Mouse (Mus musculus) kidney, adult 2 months (tissue): Measurements from ENCODE around the gene Ints5. TPM values are rescaled to one million over a fixed set of nuclear protein-coding genes. Genes with fewer than 3 reads are reported as not detected.
A peak's percentile ranks its signal among the peaks of the same experiment; 100 is the strongest.

ENCODE experiments used
- DNase-seq: peaks from one replicate; pipeline ENCODE4 v3.0.0; 2021
- H3K27ac ChIP-seq: fragments of 200-500 bp; 2 replicates; pipeline ENCODE4 v1.5.1; 2012; ENCODE audit warnings: low read depth, low read length, control low read depth, inconsistent platforms; ENCODE audit not compliant: insufficient read depth
- H3K27me3 ChIP-seq: fragments of 200-500 bp; replicated peaks from 2 replicates; pipeline ENCODE4 v1.6.1; 2012; ENCODE audit warnings: mild to moderate bottlenecking, moderate library complexity, low read length, inconsistent platforms; ENCODE audit not compliant: control insufficient read depth, insufficient read depth
- H3K36me3 ChIP-seq: fragments of 200-500 bp; 2 replicates; pipeline ENCODE4 v1.6.1; 2012; ENCODE audit warnings: mild to moderate bottlenecking, moderate library complexity, low read length, inconsistent platforms; ENCODE audit not compliant: control insufficient read depth, insufficient read depth
- H3K4me1 ChIP-seq: fragments of 200-500 bp; 2 replicates; pipeline ENCODE4 v1.6.1; 2011; ENCODE audit warnings: low read length; ENCODE audit not compliant: control insufficient read depth, insufficient read depth
- H3K4me3 ChIP-seq: fragments of 200-500 bp; 2 replicates; pipeline ENCODE4 v1.5.1; 2011; ENCODE audit warnings: mild to moderate bottlenecking, low read depth, low read length, control low read depth; ENCODE audit not compliant: insufficient read depth
- CTCF ChIP-seq: fragments of 200-500 bp; conservative IDR thresholded peaks from 2 replicates; pipeline ENCODE4 v1.5.1; 2011; ENCODE audit warnings: low read depth, mild to moderate bottlenecking, control low read depth, low read length, moderate library complexity, mixed read lengths; ENCODE audit not compliant: insufficient read depth, insufficient read length
- POLR2A ChIP-seq: fragments of 200-500 bp; IDR thresholded peaks from one replicate; pipeline ENCODE4 v1.6.1; 2011; ENCODE audit warnings: low read depth, low read length, control low read depth
- WGBS: fragments of 180-500 bp; shearing (Covaris S2); methylation state at CpG from one replicate; pipeline ENCODE4 v1.1.7; 2018; 5-methylcytosine and 5-hydroxymethylcytosine counted together
- polyA plus RNA-seq: library from polyadenylated mRNA; depleted of rRNA; stranded (reverse); fragments of >200 nt; gene quantifications from 2 replicates; pipeline ENCODE4 v1.2.3, GENCODE M21; 2012

Gene Ints5
- polyA plus RNA-seq, 1 experiment, result 16.7 TPM

DNA sequence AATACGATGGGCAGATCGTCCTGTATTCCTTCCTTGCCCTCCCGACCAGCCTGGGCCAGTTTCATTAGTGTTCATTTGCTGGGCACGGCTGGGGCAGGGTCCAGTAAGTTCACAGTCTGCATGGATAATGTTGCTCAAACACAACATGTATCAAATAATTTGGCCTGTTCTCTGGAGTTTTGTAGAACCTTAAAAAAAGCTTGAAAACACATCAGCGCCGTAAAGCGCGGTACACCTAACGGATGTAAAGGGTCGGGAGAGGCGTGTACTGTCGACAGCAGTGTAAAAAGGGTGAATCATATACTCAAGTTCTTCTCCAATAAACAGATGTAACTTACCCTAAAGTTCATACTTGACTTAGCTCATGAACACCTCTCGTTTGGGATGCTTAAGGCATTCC is 5.8 kb downstream of the Ints5 start:
- Histone ChIP-seq H3K27me3 (no peaks in the 10 kb centered on the region), H3K4me3 (peak overlapping the region; percentile 88), H3K36me3 (no peaks in the 10 kb centered on the region; the same call in none of the 2 replicates), H3K4me1 (no peaks in the 10 kb centered on the region; the same call in 1 of the 2 replicates), H3K27ac (peak overlapping the region; percentile 83; the same call in 1 of the 2 replicates)
- peak; percentile 18 for DNase-seq
- no peak for TF ChIP-seq CTCF
- TF ChIP-seq POLR2A, result no peak
- WGBS, result 2% methylated on average over 13 of the region's 13 CpGs

GRCm38 (mm10) chr19:8899079-8899478 is 6.3 kb downstream of the Ints5 start:
- Histone ChIP-seq H3K4me3 (no peak overlapping the region; the same call in 1 of the 2 replicates), H3K4me1 (no peaks in the 10 kb centered on the region; the same call in 1 of the 2 replicates), H3K36me3 (no peaks in the 10 kb centered on the region; the same call in none of the 2 replicates), H3K27ac (no peak overlapping the region), H3K27me3 (no peaks in the 10 kb centered on the region)
- peak; percentile 22 for DNase-seq
- WGBS, result 10% methylated on average over 3 of the region's 3 CpGs
- TF ChIP-seq CTCF (no peak), POLR2A (no peak)

GRCm38 (mm10) chr19:8903412-8903811 is 10.6 kb downstream of the Ints5 start:
- H3K27me3 ChIP-seq, result no peaks in the 10 kb centered on the region
- no peak overlapping the region for H3K27ac ChIP-seq
- 91% methylated on average over 5 of the region's 5 CpGs for WGBS
- DNase-seq, result no peak
- H3K4me3 ChIP-seq, result no peak overlapping the region
- TF ChIP-seq POLR2A, result no peak
- TF ChIP-seq CTCF, result no peak
- H3K36me3 ChIP-seq, result peaks cover 17% of the 10 kb centered on the region
- H3K4me1 ChIP-seq, result no peaks in the 10 kb centered on the region; the same call in 1 of the 2 replicates

- no peaks in the 10 kb centered on the region for H3K4me1 ChIP-seq
- no peak for DNase-seq
- peaks cover 41% of the 10 kb centered on the region for H3K36me3 ChIP-seq
- no peaks in the 10 kb centered on the region for H3K27me3 ChIP-seq
- WGBS, result 89% methylated on average over 6 of the region's 6 CpGs
- no peak overlapping the region for H3K4me3 ChIP-seq
- H3K27ac ChIP-seq, result no peak overlapping the region
- TF ChIP-seq POLR2A (no peak), CTCF (no peak)
These were observed 15.7 kb downstream of the Ints5 start for GRCm38 (mm10) chr19:8908531-8908930.

- WGBS, result 80% methylated on average over 5 of the region's 5 CpGs
- H3K4me3 ChIP-seq, result no peak overlapping the region
- no peaks in the 10 kb centered on the region for H3K27me3 ChIP-seq
- peaks cover 36% of the 10 kb centered on the region for H3K36me3 ChIP-seq
- TF ChIP-seq POLR2A (no peak), CTCF (no peak)
- no peak for DNase-seq
- no peaks in the 10 kb centered on the region for H3K4me1 ChIP-seq
- no peak overlapping the region for H3K27ac ChIP-seq
These were observed 19.0 kb downstream of the Ints5 start for GRCm38 (mm10) chr19:8911810-8912209.

GRCm38 (mm10) chr19:8914212-8914611 is 21.4 kb downstream of the Ints5 start:
- Histone ChIP-seq H3K4me3 (no peak overlapping the region), H3K36me3 (peaks cover 24% of the 10 kb centered on the region), H3K27me3 (no peaks in the 10 kb centered on the region), H3K4me1 (no peaks in the 10 kb centered on the region), H3K27ac (no peak overlapping the region)
- WGBS, result 93% methylated on average over 3 of the region's 3 CpGs
- TF ChIP-seq CTCF (no peak), POLR2A (no peak)
- no peak for DNase-seq

DNA sequence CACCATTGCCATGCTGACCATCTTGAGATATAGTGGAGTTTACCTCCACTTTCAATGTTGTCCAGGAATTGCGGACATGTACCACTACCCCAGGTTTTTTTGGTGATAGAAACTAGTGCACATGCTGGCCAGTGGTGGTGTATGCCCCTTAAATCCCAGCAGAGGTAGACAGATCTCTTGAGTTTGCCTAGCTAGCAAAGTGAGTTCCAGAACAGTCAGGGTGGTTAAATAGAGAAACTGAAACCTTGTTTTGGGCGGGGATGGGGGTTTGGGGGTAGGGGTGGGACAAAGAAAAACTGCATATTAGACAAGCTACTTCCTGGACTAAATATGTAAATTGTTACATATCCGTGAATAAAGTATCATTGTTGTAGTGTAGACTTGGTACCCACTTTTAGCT is 26.2 kb downstream of the Ints5 start:
- Histone ChIP-seq H3K4me1 (peaks cover 11% of the 10 kb centered on the region), H3K27me3 (no peaks in the 10 kb centered on the region), H3K36me3 (peaks cover 3% of the 10 kb centered on the region), H3K4me3 (no peak overlapping the region), H3K27ac (no peak overlapping the region)
- 91% methylated on average over 3 of the region's 3 CpGs for WGBS
- no peak for DNase-seq
- TF ChIP-seq POLR2A, result no peak
- no peak for TF ChIP-seq CTCF

- H3K36me3 ChIP-seq, result peaks cover 1% of the 10 kb centered on the region
- no peak for DNase-seq
- peak overlapping the region; percentile 92 for H3K27ac ChIP-seq
- peaks cover 11% of the 10 kb centered on the region for H3K4me1 ChIP-seq
- WGBS, result 55% methylated on average over 6 of the region's 6 CpGs
- no peaks in the 10 kb centered on the region for H3K27me3 ChIP-seq
- H3K4me3 ChIP-seq, result no peak overlapping the region
- TF ChIP-seq CTCF (no peak), POLR2A (no peak)
These were observed 26.9 kb downstream of the Ints5 start for GRCm38 (mm10) chr19:8919684-8920072.
